Mouse (Mus musculus) G1E (cell line): ENCODE results near the gene Adgre5.

ENCODE experiments used
- CTCF ChIP-seq: IDR thresholded peaks from 2 replicates; pipeline ENCODE4 v1.5.1; 2012; ENCODE audit warnings: low read depth, low read length, inconsistent platforms, mixed read lengths
- GATA1 ChIP-seq: IDR thresholded peaks from 2 replicates; pipeline ENCODE4 v1.6.1; 2012; ENCODE audit warnings: borderline replicate concordance, low read length, inconsistent platforms, mixed read lengths
- GATA2 ChIP-seq: IDR thresholded peaks from 2 replicates; pipeline ENCODE4 v1.6.1; 2012; ENCODE audit warnings: low read depth, low read length, inconsistent platforms, borderline replicate concordance
- POLR2AphosphoS5 ChIP-seq: IDR thresholded peaks from 2 replicates; pipeline ENCODE4 v1.6.1; 2012; ENCODE audit warnings: low read depth, low read length, inconsistent platforms; ENCODE audit not compliant: insufficient replicate concordance
- TAL1 ChIP-seq: conservative IDR thresholded peaks from 2 replicates; pipeline ENCODE4 v1.6.1; 2012; ENCODE audit warnings: low read depth, low read length, inconsistent platforms, mixed read lengths

GRCm38 (mm10) chr8:83782832-83783558, 41.9 kb upstream of the Adgre5 start:
- TF ChIP-seq CTCF, result peak; percentile 91
- no peak for TF ChIP-seq GATA1
- TF ChIP-seq TAL1, result no peak
- no peak for TF ChIP-seq POLR2AphosphoS5
- TF ChIP-seq GATA2, result no peak
